ENCODE assay signal across 16 mouse cellular contexts in genomic region chr4:144957721-144958120, GRCm38 (mm10).
DNase-seq lines count a peak whose midpoint lies in the region; ATAC-seq lines count a peak whose summit lies in the region.
"Had no signal": no experiment of that assay in that cellular context is flagged by ENCODE, and none has a peak within 500 bp of the region (broad histone marks: within the 10 kb centered on the region; RNA-seq: fewer than 3 reads in every experiment).

No protein-coding gene starts in this region.

- peak overlapping the region; percentile 80 for H3K27ac ChIP-seq in liver, embryonic 16.5 days (ENCODE audit: low read length)
- H3K27ac ChIP-seq: hindbrain, embryonic 13.5 days; left cerebral cortex, adult 2 months; limb, embryonic 13.5 days; midbrain, embryonic 15.5 days had no signal

- WGBS in liver, embryonic 16.5 days (ENCODE audit: insufficient replicate concordance), result 55% methylated on average over 2 of the region's 2 CpGs

- H3K4me2 ChIP-seq in liver, embryonic 16.5 days (ENCODE audit: low read depth, low read length), result no peak overlapping the region
- H3K4me2 ChIP-seq: hindbrain, embryonic 13.5 days; limb, embryonic 13.5 days; midbrain, embryonic 15.5 days had no signal

- no peak overlapping the region for H3K9ac ChIP-seq in liver, embryonic 16.5 days (ENCODE audit: low read depth, low read length)
- H3K9ac ChIP-seq: hindbrain, embryonic 13.5 days; limb, embryonic 13.5 days; midbrain, embryonic 15.5 days had no signal

- H3K9me3 ChIP-seq in liver, embryonic 16.5 days (replicated peaks; ENCODE audit: control insufficient read depth, low read length), result no peaks in the 10 kb centered on the region
- H3K9me3 ChIP-seq: hindbrain, embryonic 13.5 days; limb, embryonic 13.5 days; midbrain, embryonic 15.5 days had no signal

- 0 out of 2 replicates have a peak, but pooled peaks have one; percentile 1 for ATAC-seq in liver, embryonic 16.5 days (ENCODE audit: low read depth)
- ATAC-seq: activated CD4-positive, CD25-positive, alpha-beta regulatory T cell, adult 4 months; midbrain, embryonic 15.5 days had no signal

- no peaks in the 10 kb centered on the region for H3K27me3 ChIP-seq in liver, embryonic 16.5 days (ENCODE audit: control insufficient read depth, insufficient read depth, low read depth, low read length)
- H3K27me3 ChIP-seq: CH12.LX; hindbrain, embryonic 13.5 days; limb, embryonic 13.5 days; midbrain, embryonic 15.5 days had no signal

- DNase-seq in adrenal gland, adult (ENCODE audit: inconsistent age in 2 of 2, low spot score in 1 of 2), result peak; percentile 73 to 87
- DNase-seq in adrenal gland, postnatal 4 days (ENCODE audit: low spot score in 2 of 2), result no peak
- peak; percentile 43 for DNase-seq in lung, postnatal 25 days (ENCODE audit: low spot score)
- DNase-seq in lung, postnatal 10 days, result no peak
- peak; percentile 81 for DNase-seq in kidney, adult 8-10 months
- DNase-seq in thymus, postnatal 0 days (ENCODE audit: low spot score), result no peak
- DNase-seq in right cerebral cortex, postnatal 10 days (ENCODE audit: low spot score in 2 of 2), result no peak
- DNase-seq: cerebellum, postnatal 25 days; retina, postnatal 1 day had no signal

- H3K4me3 ChIP-seq in liver, embryonic 16.5 days (ENCODE audit: low read depth, low read length), result no peak overlapping the region
- H3K4me3 ChIP-seq: hindbrain, embryonic 13.5 days; left cerebral cortex, adult 2 months; limb, embryonic 13.5 days; midbrain, embryonic 15.5 days had no signal

- H3K36me3 ChIP-seq in liver, embryonic 16.5 days (ENCODE audit: control insufficient read depth, insufficient read depth), result no peaks in the 10 kb centered on the region
- H3K36me3 ChIP-seq: hindbrain, embryonic 13.5 days; limb, embryonic 13.5 days; midbrain, embryonic 15.5 days had no signal

- H3K4me1 ChIP-seq in liver, embryonic 16.5 days (ENCODE audit: control insufficient read depth, low read depth, low read length), result peaks cover 6% of the 10 kb centered on the region
- H3K4me1 ChIP-seq: hindbrain, embryonic 13.5 days; midbrain, embryonic 15.5 days had no signal

Comparison
In these comparisons a context has a peak if more than half of its experiments do, and no peak if none do; other contexts are left out.
1. DNase-seq: peak in adrenal gland, adult (2 of 2), lung, postnatal 25 days (single experiment) and kidney, adult 8-10 months (2 of 2); none in adrenal gland, postnatal 4 days (0 of 2), lung, postnatal 10 days (single experiment), thymus, postnatal 0 days (single experiment) and right cerebral cortex, postnatal 10 days (0 of 2).